Mouse (Mus musculus) stomach, embryonic 14.5 days (tissue): ENCODE measurements around the gene Nav2. TPM values are rescaled to one million over a fixed set of nuclear protein-coding genes. Genes with fewer than 3 reads are reported as not detected.

ENCODE experiments used
- ATAC-seq: fragments of 200-750 bp; cut with Nextera tagmentation; 2 replicates; pipeline ENCODE4 v1.8.0; 2017; ENCODE audit warnings: low read depth, moderate TSS enrichment; ENCODE audit not compliant: insufficient number of reproducible peaks, insufficient read depth, low FRiP score
- H3K27ac ChIP-seq: fragments of 300-500 bp; sonication (generic); 2 replicates; pipeline ENCODE4 v1.5.1; 2014; ENCODE audit warnings: mild to moderate bottlenecking, low read length, moderate library complexity, mixed read lengths
- H3K27me3 ChIP-seq: fragments of 300-500 bp; sonication (generic); 2 replicates; pipeline ENCODE4 v1.6.1; 2014; ENCODE audit warnings: low read length, control low read depth, mixed read lengths; ENCODE audit not compliant: control insufficient read depth, insufficient read depth
- H3K36me3 ChIP-seq: fragments of 300-500 bp; sonication (generic); 2 replicates; pipeline ENCODE4 v1.6.1; 2014; ENCODE audit warnings: mild to moderate bottlenecking, control low read depth, low read length, moderate library complexity, mixed read lengths; ENCODE audit not compliant: control insufficient read depth, insufficient read depth
- H3K4me1 ChIP-seq: fragments of 300-500 bp; sonication (generic); 2 replicates; pipeline ENCODE4 v1.6.1; 2014; ENCODE audit warnings: low read length, control low read depth, mixed read lengths; ENCODE audit not compliant: control insufficient read depth, insufficient read depth
- H3K4me2 ChIP-seq: fragments of 300-500 bp; sonication (generic); replicated peaks from 2 replicates; pipeline ENCODE4 v1.6.1; 2014; ENCODE audit warnings: low read depth, low read length, control low read depth
- H3K4me3 ChIP-seq: fragments of 300-500 bp; sonication (generic); 2 replicates; pipeline ENCODE4 v1.5.1; 2014; ENCODE audit warnings: low read depth, low read length, control low read depth
- H3K9ac ChIP-seq: fragments of 300-500 bp; sonication (generic); replicated peaks from 2 replicates; pipeline ENCODE4 v1.6.1; 2014; ENCODE audit warnings: low read depth, mild to moderate bottlenecking, control low read depth, low read length, moderate library complexity, mixed read lengths
- H3K9me3 ChIP-seq: fragments of 300-500 bp; sonication (generic); 2 replicates; pipeline ENCODE4 v1.6.1; 2016; ENCODE audit warnings: low read depth, low read length, control low read depth; ENCODE audit not compliant: control insufficient read depth
- WGBS: fragments of 180-500 bp; shearing (Covaris S2); extraction: QIAGEN DNeasy Blood & Tissue Kit; methylation state at CpG from one replicate; pipeline ENCODE4 v1.1.7; 2014; 5-methylcytosine and 5-hydroxymethylcytosine counted together
- polyA plus RNA-seq: library from polyadenylated mRNA; unstranded; fragments of >200 nt; fragmentation: Nextera tagmentation; extraction: Ambion mirVana; gene quantifications from 2 replicates; pipeline ENCODE4 v1.2.1, GENCODE M21; 2014

The Nav2 gene
- polyA plus RNA-seq, 1 experiment from 2014 or later, result 41.1 TPM

DNA sequence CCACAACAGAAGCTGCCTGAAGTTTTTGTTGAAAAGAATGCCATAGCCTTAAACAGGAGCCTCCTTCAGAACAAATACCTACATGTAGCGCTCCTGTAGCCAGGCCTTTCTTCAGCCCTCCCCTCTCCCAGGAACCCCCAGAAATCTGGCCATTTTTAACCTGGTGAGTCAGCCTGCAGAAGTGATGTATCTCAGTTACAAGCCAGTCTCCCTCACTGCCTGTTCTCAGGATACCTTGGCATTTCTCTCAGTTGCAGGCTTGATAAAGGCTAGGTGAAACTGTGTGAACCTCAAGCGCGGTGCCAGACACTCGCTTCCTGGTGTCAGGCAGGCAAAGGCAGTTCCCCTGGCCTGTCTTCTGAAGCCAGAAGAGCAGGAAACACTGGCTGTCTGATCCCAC is 570.4 kb downstream of the Nav2 start:
- no peak for ATAC-seq
- WGBS, result 73% methylated on average over 4 of the region's 4 CpGs
- no peak overlapping the region for H3K9ac ChIP-seq
- no peak overlapping the region for H3K4me3 ChIP-seq
- peak overlapping the region; percentile 39; the same call in 1 of the 2 replicates for H3K27ac ChIP-seq
- no peaks in the 10 kb centered on the region for H3K9me3 ChIP-seq
- H3K4me1 ChIP-seq, result peaks cover 22% of the 10 kb centered on the region
- no peak overlapping the region for H3K4me2 ChIP-seq
- H3K27me3 ChIP-seq, result no peaks in the 10 kb centered on the region
- no peaks in the 10 kb centered on the region; the same call in 1 of the 2 replicates for H3K36me3 ChIP-seq

- Histone ChIP-seq H3K9me3 (no peaks in the 10 kb centered on the region), H3K9ac (no peak overlapping the region), H3K4me2 (no peak overlapping the region), H3K36me3 (no peaks in the 10 kb centered on the region; the same call in 1 of the 2 replicates), H3K27me3 (no peaks in the 10 kb centered on the region), H3K4me3 (no peak overlapping the region), H3K4me1 (peaks cover 30% of the 10 kb centered on the region), H3K27ac (no peak overlapping the region)
- WGBS, result 69% methylated on average over 8 of the region's 8 CpGs
- no peak for ATAC-seq
Measured at GRCm38 (mm10) chr7:49480962-49481361, 572.4 kb downstream of the Nav2 start.

DNA sequence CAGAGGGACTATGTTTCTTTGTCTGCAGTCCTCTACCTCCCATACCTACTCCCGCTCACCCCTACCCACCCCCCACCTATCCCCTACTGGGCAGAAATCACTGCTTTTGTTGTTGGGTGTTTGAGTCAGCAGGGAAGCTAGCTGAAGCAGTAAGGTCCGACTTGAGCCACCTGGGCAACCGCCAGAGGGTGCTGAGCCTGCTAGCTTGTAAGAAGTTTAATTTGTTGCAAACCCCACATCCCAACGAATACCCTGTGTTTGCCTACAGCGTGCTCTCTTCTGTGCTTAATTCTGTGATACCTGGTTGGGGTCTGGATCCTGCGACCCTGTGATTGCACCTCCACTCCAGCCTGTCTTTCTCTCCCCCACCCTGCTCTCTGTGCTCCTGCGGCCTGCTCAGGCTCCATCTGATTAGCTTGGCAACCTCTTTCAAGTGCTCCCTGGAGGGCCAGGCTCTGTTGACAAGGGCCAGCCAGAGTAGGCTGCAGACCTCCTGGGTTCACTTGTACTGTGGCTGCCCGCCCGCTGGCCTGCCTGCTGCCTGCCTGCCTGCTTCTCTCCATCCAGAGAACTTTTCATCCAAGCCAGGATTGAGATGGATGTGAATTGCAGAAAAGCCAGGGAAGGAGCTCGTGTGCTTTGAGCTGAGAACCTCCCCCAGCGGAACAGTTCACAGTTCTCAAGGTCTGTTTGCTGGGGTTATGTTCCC is 575.7 kb downstream of the Nav2 start:
- Histone ChIP-seq H3K4me3 (no peak overlapping the region), H3K9ac (no peak overlapping the region), H3K27ac (peak overlapping the region; percentile 11; the same call in 1 of the 2 replicates), H3K4me2 (no peak overlapping the region), H3K4me1 (peaks cover 8% of the 10 kb centered on the region), H3K36me3 (no peaks in the 10 kb centered on the region; the same call in 1 of the 2 replicates), H3K9me3 (no peaks in the 10 kb centered on the region), H3K27me3 (no peaks in the 10 kb centered on the region)
- WGBS, result 31% methylated on average over 11 of the region's 11 CpGs
- ATAC-seq, result peak; percentile 56

DNA sequence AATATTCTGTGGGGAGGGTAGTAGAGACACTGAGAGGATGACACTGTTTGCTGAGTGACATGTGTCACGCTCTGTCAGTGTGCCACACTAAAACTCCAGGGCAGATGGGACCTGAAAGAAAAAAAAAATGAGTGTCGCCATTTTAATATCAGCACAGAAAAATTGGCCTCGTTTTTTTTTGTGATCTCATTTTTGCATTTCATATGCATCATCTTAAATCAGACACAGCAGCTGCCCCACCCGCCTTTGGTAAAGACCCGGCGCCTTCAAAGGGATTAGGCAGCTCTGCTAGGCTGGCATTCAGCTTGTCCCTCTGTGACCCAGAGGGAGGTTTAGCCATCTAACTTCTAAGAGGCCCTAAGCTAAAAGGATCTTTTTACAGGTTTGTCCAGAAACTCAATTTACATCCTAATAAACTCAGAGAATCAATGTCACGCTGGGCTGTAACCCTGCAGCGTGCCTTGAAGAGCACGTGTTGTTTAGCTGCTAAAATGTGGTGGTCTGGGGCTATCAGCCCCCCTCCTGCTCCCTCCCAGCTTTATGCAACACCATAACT is 576.9 kb downstream of the Nav2 start:
- Histone ChIP-seq H3K9me3 (no peaks in the 10 kb centered on the region), H3K4me1 (peaks cover 8% of the 10 kb centered on the region), H3K4me3 (no peak overlapping the region), H3K4me2 (no peak overlapping the region), H3K9ac (no peak overlapping the region), H3K36me3 (no peaks in the 10 kb centered on the region; the same call in 1 of the 2 replicates), H3K27ac (no peak overlapping the region), H3K27me3 (no peaks in the 10 kb centered on the region)
- ATAC-seq, result no peak
- 44% methylated on average over 9 of the region's 9 CpGs for WGBS

- Histone ChIP-seq H3K9ac (no peak overlapping the region), H3K4me1 (peaks cover 8% of the 10 kb centered on the region), H3K27ac (no peak overlapping the region), H3K4me3 (no peak overlapping the region), H3K27me3 (no peaks in the 10 kb centered on the region), H3K9me3 (no peaks in the 10 kb centered on the region), H3K36me3 (peaks cover 2% of the 10 kb centered on the region; the same call in 1 of the 2 replicates), H3K4me2 (no peak overlapping the region)
- 91% methylated on average over 2 of the region's 2 CpGs for WGBS
- ATAC-seq, result no peak
Measured at GRCm38 (mm10) chr7:49487347-49487746, 578.8 kb downstream of the Nav2 start.

DNA sequence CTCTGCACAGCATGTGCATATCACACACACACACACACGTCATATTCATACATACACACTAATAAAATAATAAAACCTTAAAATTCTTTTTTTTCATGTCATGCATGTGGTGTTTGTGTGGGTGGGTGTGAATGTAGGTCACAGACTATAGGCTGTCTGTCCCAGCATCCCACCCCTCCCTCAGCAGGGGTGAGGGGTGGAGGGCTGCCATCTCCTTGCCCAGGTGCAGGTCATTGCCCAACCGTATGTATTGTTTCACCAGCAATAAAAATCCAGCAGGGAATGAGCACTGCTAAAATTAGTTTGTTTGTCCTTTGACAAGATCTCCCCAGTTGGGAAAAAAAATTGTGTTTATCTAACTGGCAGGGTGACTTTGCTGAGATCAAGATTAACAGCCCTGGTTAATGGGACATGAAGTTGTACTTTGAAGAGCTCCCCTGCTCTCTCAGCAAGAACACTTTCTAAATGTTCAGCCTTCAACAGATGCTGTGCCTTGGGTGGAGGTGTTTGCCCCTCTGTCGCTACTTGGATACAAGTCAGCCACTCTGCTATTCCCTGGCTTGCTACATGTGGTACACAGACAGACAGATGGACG is 580.1 kb downstream of the Nav2 start:
- ATAC-seq, result no peak

GRCm38 (mm10) chr7:49490814-49491213 is 582.3 kb downstream of the Nav2 start:
- no peak overlapping the region for H3K4me2 ChIP-seq
- H3K4me1 ChIP-seq, result peaks cover 5% of the 10 kb centered on the region; the same call in 1 of the 2 replicates
- no peak overlapping the region for H3K27ac ChIP-seq
- H3K4me3 ChIP-seq, result no peak overlapping the region
- no peak overlapping the region for H3K9ac ChIP-seq
- H3K36me3 ChIP-seq, result peaks cover 2% of the 10 kb centered on the region; the same call in 1 of the 2 replicates
- 73% methylated on average over 10 of the region's 10 CpGs for whole genome bisulfite sequencing
- H3K27me3 ChIP-seq, result no peaks in the 10 kb centered on the region
- ATAC-seq, result no peak
- H3K9me3 ChIP-seq, result no peaks in the 10 kb centered on the region

More for the DNA sequence above, 580.1 kb downstream of the Nav2 start:
- no peaks in the 10 kb centered on the region for H3K27me3 ChIP-seq
- H3K9ac ChIP-seq, result no peak overlapping the region
- peaks cover 2% of the 10 kb centered on the region; the same call in 1 of the 2 replicates for H3K36me3 ChIP-seq
- no peaks in the 10 kb centered on the region for H3K9me3 ChIP-seq
- peaks cover 8% of the 10 kb centered on the region for H3K4me1 ChIP-seq
- H3K4me2 ChIP-seq, result no peak overlapping the region
- WGBS, result 44% methylated on average over 4 of the region's 4 CpGs
- H3K4me3 ChIP-seq, result no peak overlapping the region
- no peak overlapping the region for H3K27ac ChIP-seq

GRCm38 (mm10) chr7:49492622-49493021 is 584.1 kb downstream of the Nav2 start:
- peaks cover 20% of the 10 kb centered on the region for H3K4me1 ChIP-seq
- peaks cover 2% of the 10 kb centered on the region; the same call in 1 of the 2 replicates for H3K36me3 ChIP-seq
- H3K4me3 ChIP-seq, result no peak overlapping the region
- no peaks in the 10 kb centered on the region for H3K27me3 ChIP-seq
- no peak overlapping the region for H3K9ac ChIP-seq
- H3K27ac ChIP-seq, result no peak overlapping the region
- no peak for ATAC-seq
- H3K9me3 ChIP-seq, result no peaks in the 10 kb centered on the region
- H3K4me2 ChIP-seq, result no peak overlapping the region
